Mouse (Mus musculus) hindbrain, embryonic 13.5 days (tissue): ENCODE measurements at regions not wholly inside any gene's neighbourhood (a gene's known extent, or its start where the extent isn't known, plus 50 kb on each side); places are given as distances from the start of the nearest gene placed in this dataset.

Experiments
- ATAC-seq: fragments of 200-750 bp; cut with Nextera tagmentation; 2 replicates; pipeline ENCODE4 v1.8.0; 2017; ENCODE audit warnings: moderate TSS enrichment; ENCODE audit not compliant: low FRiP score
- H3K27ac ChIP-seq: fragments of 300-500 bp; sonication (generic); 2 replicates; pipeline ENCODE4 v1.5.1; 2015; ENCODE audit warnings: inconsistent platforms, mild to moderate bottlenecking, moderate library complexity
- H3K27me3 ChIP-seq: fragments of 300-500 bp; sonication (generic); 2 replicates; pipeline ENCODE4 v1.6.1; 2015; ENCODE audit warnings: mild to moderate bottlenecking, inconsistent platforms
- H3K36me3 ChIP-seq: fragments of 300-500 bp; sonication (generic); 2 replicates; pipeline ENCODE4 v1.6.1; 2015; ENCODE audit warnings: mild to moderate bottlenecking, inconsistent platforms
- H3K4me1 ChIP-seq: fragments of 300-500 bp; sonication (generic); replicated peaks from 2 replicates; pipeline ENCODE4 v1.6.1; 2015; ENCODE audit warnings: inconsistent platforms
- H3K4me2 ChIP-seq: fragments of 300-500 bp; sonication (generic); 2 replicates; pipeline ENCODE4 v1.6.1; 2015; ENCODE audit warnings: inconsistent platforms, mild to moderate bottlenecking, moderate library complexity
- H3K4me3 ChIP-seq: fragments of 300-500 bp; sonication (generic); 2 replicates; pipeline ENCODE4 v1.5.1; 2015; ENCODE audit warnings: mild to moderate bottlenecking, inconsistent platforms
- H3K9ac ChIP-seq: fragments of 300-500 bp; sonication (generic); 2 replicates; pipeline ENCODE4 v1.6.1; 2015; ENCODE audit warnings: mild to moderate bottlenecking, inconsistent platforms
- H3K9me3 ChIP-seq: fragments of 300-500 bp; sonication (generic); 2 replicates; pipeline ENCODE4 v1.6.1; 2016; ENCODE audit warnings: inconsistent platforms
- WGBS: fragments of 180-500 bp; shearing (Covaris S2); methylation state at CpG from one replicate; pipeline ENCODE4 v1.1.7; 2015; 5-methylcytosine and 5-hydroxymethylcytosine counted together

GRCm38 (mm10) chr11:111363363-111363762 lies 297.4 kb downstream of the Kcnj2 start:
- H3K9ac ChIP-seq = no peak overlapping the region
- H3K27ac ChIP-seq = no peak overlapping the region
- ATAC-seq = no peak
- no peak overlapping the region for H3K4me3 ChIP-seq
- H3K36me3 ChIP-seq = no peaks in the 10 kb centered on the region
- H3K27me3 ChIP-seq = no peaks in the 10 kb centered on the region
- no peak overlapping the region for H3K4me2 ChIP-seq
- H3K4me1 ChIP-seq = no peaks in the 10 kb centered on the region
- no peaks in the 10 kb centered on the region for H3K9me3 ChIP-seq
- 98% methylated on average over 1 of the region's 1 CpGs for WGBS

- WGBS = 89% methylated on average over 4 of the region's 4 CpGs
- no peak overlapping the region for H3K4me3 ChIP-seq
- no peak for ATAC-seq
- no peak overlapping the region for H3K4me2 ChIP-seq
- no peaks in the 10 kb centered on the region for H3K4me1 ChIP-seq
- no peaks in the 10 kb centered on the region for H3K36me3 ChIP-seq
- no peak overlapping the region for H3K27ac ChIP-seq
- no peak overlapping the region for H3K9ac ChIP-seq
- no peaks in the 10 kb centered on the region for H3K9me3 ChIP-seq
- no peaks in the 10 kb centered on the region for H3K27me3 ChIP-seq
Observed at GRCm38 (mm10) chr11:111377165-111377564, 311.2 kb downstream of the Kcnj2 start.

GRCm38 (mm10) chr11:111379842-111380241 lies 313.9 kb downstream of the Kcnj2 start:
- H3K4me1 ChIP-seq = no peaks in the 10 kb centered on the region
- H3K27ac ChIP-seq = no peak overlapping the region
- H3K4me2 ChIP-seq = no peak overlapping the region
- H3K36me3 ChIP-seq = no peaks in the 10 kb centered on the region
- no peaks in the 10 kb centered on the region for H3K9me3 ChIP-seq
- ATAC-seq = no peak
- no peaks in the 10 kb centered on the region for H3K27me3 ChIP-seq
- WGBS = 91% methylated on average over 3 of the region's 3 CpGs
- no peak overlapping the region for H3K4me3 ChIP-seq
- no peak overlapping the region for H3K9ac ChIP-seq

- H3K27ac ChIP-seq = no peak overlapping the region
- H3K9ac ChIP-seq = no peak overlapping the region
- H3K4me2 ChIP-seq = no peak overlapping the region
- WGBS = 86% methylated on average over 1 of the region's 1 CpGs
- no peaks in the 10 kb centered on the region for H3K9me3 ChIP-seq
- ATAC-seq = no peak
- no peaks in the 10 kb centered on the region for H3K4me1 ChIP-seq
- H3K27me3 ChIP-seq = no peaks in the 10 kb centered on the region
- no peaks in the 10 kb centered on the region for H3K36me3 ChIP-seq
- H3K4me3 ChIP-seq = no peak overlapping the region
Observed at GRCm38 (mm10) chr11:111398706-111399105, 332.7 kb downstream of the Kcnj2 start.

GRCm38 (mm10) chr11:111409266-111409665 lies 343.3 kb downstream of the Kcnj2 start:
- H3K4me1 ChIP-seq = no peaks in the 10 kb centered on the region
- no peak overlapping the region for H3K9ac ChIP-seq
- H3K4me2 ChIP-seq = no peak overlapping the region
- no peaks in the 10 kb centered on the region for H3K27me3 ChIP-seq
- no peak overlapping the region for H3K27ac ChIP-seq
- H3K9me3 ChIP-seq = no peaks in the 10 kb centered on the region
- H3K36me3 ChIP-seq = no peaks in the 10 kb centered on the region
- no peak for ATAC-seq
- 81% methylated on average over 2 of the region's 2 CpGs for WGBS
- no peak overlapping the region for H3K4me3 ChIP-seq

- WGBS = 67% methylated on average over 4 of the region's 4 CpGs
- Histone ChIP-seq H3K9ac (no peak overlapping the region), H3K9me3 (no peaks in the 10 kb centered on the region), H3K27ac (no peak overlapping the region), H3K4me3 (no peak overlapping the region), H3K36me3 (no peaks in the 10 kb centered on the region), H3K4me2 (no peak overlapping the region), H3K27me3 (no peaks in the 10 kb centered on the region), H3K4me1 (no peaks in the 10 kb centered on the region)
- ATAC-seq = no peak
Observed at GRCm38 (mm10) chr11:111424871-111425270, 358.9 kb downstream of the Kcnj2 start.

GRCm38 (mm10) chr11:111426715-111427114 lies 360.8 kb downstream of the Kcnj2 start:
- 84% methylated on average over 4 of the region's 4 CpGs for WGBS
- ATAC-seq = no peak
- H3K27ac ChIP-seq = no peak overlapping the region

GRCm38 (mm10) chr11:111442257-111442656 lies 376.3 kb downstream of the Kcnj2 start:
- no peak for ATAC-seq
- Histone ChIP-seq H3K9me3 (no peaks in the 10 kb centered on the region), H3K4me2 (no peak overlapping the region), H3K36me3 (no peaks in the 10 kb centered on the region), H3K27me3 (no peaks in the 10 kb centered on the region), H3K9ac (no peak overlapping the region), H3K4me3 (no peak overlapping the region), H3K4me1 (no peaks in the 10 kb centered on the region), H3K27ac (no peak overlapping the region)

More at GRCm38 (mm10) chr11:111426715-111427114, 360.8 kb downstream of the Kcnj2 start:
- no peaks in the 10 kb centered on the region for H3K9me3 ChIP-seq
- H3K4me1 ChIP-seq = no peaks in the 10 kb centered on the region
- H3K4me3 ChIP-seq = no peak overlapping the region
- no peaks in the 10 kb centered on the region for H3K27me3 ChIP-seq
- no peak overlapping the region for H3K9ac ChIP-seq
- no peaks in the 10 kb centered on the region for H3K36me3 ChIP-seq
- H3K4me2 ChIP-seq = no peak overlapping the region

GRCm38 (mm10) chr11:111443381-111443780 lies 377.4 kb downstream of the Kcnj2 start:
- Histone ChIP-seq H3K36me3 (no peaks in the 10 kb centered on the region), H3K4me1 (no peaks in the 10 kb centered on the region), H3K4me3 (no peak overlapping the region), H3K4me2 (no peak overlapping the region), H3K9me3 (no peaks in the 10 kb centered on the region), H3K9ac (no peak overlapping the region), H3K27me3 (no peaks in the 10 kb centered on the region), H3K27ac (no peak overlapping the region)
- WGBS = 86% methylated on average over 1 of the region's 1 CpGs
- no peak for ATAC-seq

GRCm38 (mm10) chr11:111444791-111445190 lies 378.8 kb downstream of the Kcnj2 start:
- no peaks in the 10 kb centered on the region for H3K9me3 ChIP-seq
- H3K4me2 ChIP-seq = no peak overlapping the region
- no peaks in the 10 kb centered on the region for H3K36me3 ChIP-seq
- H3K4me3 ChIP-seq = no peak overlapping the region
- H3K27me3 ChIP-seq = no peaks in the 10 kb centered on the region
- H3K4me1 ChIP-seq = no peaks in the 10 kb centered on the region
- WGBS = 87% methylated on average over 4 of the region's 4 CpGs
- no peak for ATAC-seq
- no peak overlapping the region for H3K27ac ChIP-seq
- H3K9ac ChIP-seq = no peak overlapping the region

- H3K9ac ChIP-seq = no peak overlapping the region
- no peak overlapping the region for H3K4me3 ChIP-seq
- WGBS = 11% methylated on average over 4 of the region's 4 CpGs
- H3K27me3 ChIP-seq = no peaks in the 10 kb centered on the region
- H3K4me1 ChIP-seq = no peaks in the 10 kb centered on the region
- no peaks in the 10 kb centered on the region for H3K9me3 ChIP-seq
- H3K36me3 ChIP-seq = no peaks in the 10 kb centered on the region
- H3K27ac ChIP-seq = no peak overlapping the region
- no peak overlapping the region for H3K4me2 ChIP-seq
- no peak for ATAC-seq
Observed at GRCm38 (mm10) chr11:111445764-111446163, 379.8 kb downstream of the Kcnj2 start.

- H3K27ac ChIP-seq = no peak overlapping the region
- H3K4me2 ChIP-seq = no peak overlapping the region
- H3K9me3 ChIP-seq = no peaks in the 10 kb centered on the region
- no peak overlapping the region for H3K4me3 ChIP-seq
- H3K36me3 ChIP-seq = no peaks in the 10 kb centered on the region
- H3K27me3 ChIP-seq = no peaks in the 10 kb centered on the region
- 77% methylated on average over 3 of the region's 3 CpGs for WGBS
- H3K4me1 ChIP-seq = no peaks in the 10 kb centered on the region
- H3K9ac ChIP-seq = no peak overlapping the region
- ATAC-seq = no peak
Observed at GRCm38 (mm10) chr11:111450811-111451494, 385.0 kb downstream of the Kcnj2 start.

- Histone ChIP-seq H3K4me3 (no peak overlapping the region), H3K4me1 (no peaks in the 10 kb centered on the region), H3K9ac (no peak overlapping the region), H3K4me2 (no peak overlapping the region), H3K27ac (no peak overlapping the region), H3K27me3 (no peaks in the 10 kb centered on the region), H3K9me3 (no peaks in the 10 kb centered on the region), H3K36me3 (no peaks in the 10 kb centered on the region)
- no peak for ATAC-seq
- 95% methylated on average over 10 of the region's 10 CpGs for WGBS
Observed at GRCm38 (mm10) chr11:111460046-111460445, 394.1 kb downstream of the Kcnj2 start.
